Mouse (Mus musculus): Measurements from ENCODE around the gene Col4a2.

DNA sequence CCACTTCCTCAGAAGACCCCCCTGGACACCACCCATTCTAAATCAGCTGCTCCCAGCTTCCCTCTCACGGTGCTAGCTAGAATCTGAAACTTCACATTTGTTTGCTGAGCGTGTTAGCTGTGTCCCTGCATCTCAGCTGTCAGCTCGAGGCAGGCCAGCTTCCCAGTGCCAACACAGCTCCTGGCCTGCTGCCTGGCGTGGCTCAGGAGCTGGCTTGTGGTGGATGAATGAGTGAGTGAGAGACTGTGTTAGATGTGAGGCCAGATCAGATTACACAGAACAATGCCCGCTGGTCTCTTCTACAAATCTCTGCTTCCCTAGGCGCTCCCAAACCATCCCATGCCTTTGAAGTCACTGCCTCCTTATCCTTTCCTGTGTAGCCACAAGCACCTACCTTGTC lies 106.6 kb downstream of the Col4a2 start:
- TF ChIP-seq CTCF (IDR thresholded peaks at IDR 0.05; ENCODE audit: borderline replicate concordance, extremely low read depth, insufficient read depth, insufficient read length) (no peak), POLR2A (IDR thresholded peaks at IDR 0.05; ENCODE audit: borderline replicate concordance, extremely low read depth, insufficient read depth, insufficient read length, poor library complexity, severe bottlenecking) (no peak)

Data from brain, embryonic 14.5 days (tissue).